Mouse (Mus musculus) gastrocnemius, adult 18-20 months (tissue): ENCODE data around the gene Swt1. TPM values are rescaled to one million over a fixed set of nuclear protein-coding genes. Genes with fewer than 3 reads are reported as not detected.
"Not testable (repeated sequence)": the region's sequence is repeated elsewhere in the genome, so short reads cannot be mapped to it uniquely, and the experiment has no call there.

Experiments
- DNase-seq: peaks from one replicate; pipeline ENCODE4 v3.0.0; 2021; ENCODE audit warnings: low spot score
- total RNA-seq, 2 experiments: library from RNA; stranded (reverse); gene quantifications; 2 replicates each; pipeline ENCODE4 v1.2.3; 2021

Gene Swt1
- total RNA-seq, 2 experiments from 2014 or later, result 7.5 to 9.0 TPM

- no peak for DNase-seq
Observed at GRCm38 (mm10) chr1:151367721-151368324, 60.4 kb downstream of the Swt1 start.

- no peak for DNase-seq
Observed at GRCm38 (mm10) chr1:151366944-151367605, 61.2 kb downstream of the Swt1 start.

- DNase-seq, result no peak
Observed at GRCm38 (mm10) chr1:151359374-151359773, 68.9 kb downstream of the Swt1 start.

GRCm38 (mm10) chr1:151355994-151356393, 72.3 kb downstream of the Swt1 start:
- DNase-seq, result no peak

GRCm38 (mm10) chr1:151352911-151353310, 75.3 kb downstream of the Swt1 start:
- no peak for DNase-seq

- DNase-seq, result not testable (repeated sequence)
Observed at GRCm38 (mm10) chr1:151348293-151348692, 80.0 kb downstream of the Swt1 start.

GRCm38 (mm10) chr1:151346681-151347127, 81.6 kb downstream of the Swt1 start:
- DNase-seq, result no peak

- DNase-seq, result no peak
Observed at GRCm38 (mm10) chr1:151345863-151346195, 82.4 kb downstream of the Swt1 start.

- DNase-seq, result peak; percentile 96
Observed at GRCm38 (mm10) chr1:151345109-151345862, 83.0 kb downstream of the Swt1 start.

- peak; percentile 98 for DNase-seq
Observed at GRCm38 (mm10) chr1:151344283-151345108, 83.8 kb downstream of the Swt1 start, which contains the start of gene Ivns1abp. TSS of gene Ivns1abp (plus strand) at chr1:151344477.

- DNase-seq, result peak; percentile 11
Observed at GRCm38 (mm10) chr1:151343571-151344282, 84.5 kb downstream of the Swt1 start.

GRCm38 (mm10) chr1:151342968-151343367, 85.3 kb downstream of the Swt1 start:
- DNase-seq, result peak; percentile 13

GRCm38 (mm10) chr1:151342311-151342710, 85.9 kb downstream of the Swt1 start:
- DNase-seq, result no peak

- DNase-seq, result no peak
Observed at GRCm38 (mm10) chr1:151341321-151342044, 86.8 kb downstream of the Swt1 start.

- DNase-seq, result no peak
Observed at GRCm38 (mm10) chr1:151338941-151339340, 89.3 kb downstream of the Swt1 start.

GRCm38 (mm10) chr1:151338234-151338633, 90.0 kb downstream of the Swt1 start:
- DNase-seq, result no peak

- DNase-seq, result no peak
Observed at GRCm38 (mm10) chr1:151332819-151333218, 95.4 kb downstream of the Swt1 start.

- no peak for DNase-seq
Observed at GRCm38 (mm10) chr1:151329601-151330000, 98.7 kb downstream of the Swt1 start.

- no peak for DNase-seq
Observed at GRCm38 (mm10) chr1:151328341-151329097, 99.7 kb downstream of the Swt1 start.
